Mouse (Mus musculus): ENCODE results near the gene Gpx2. TPM values are rescaled to one million over a fixed set of nuclear protein-coding genes. Genes with fewer than 3 reads are reported as not detected.

Gpx2 gene
- total and polyA plus RNA-seq, 3 experiments, result 5.0 TPM; not detected in 2

DNA sequence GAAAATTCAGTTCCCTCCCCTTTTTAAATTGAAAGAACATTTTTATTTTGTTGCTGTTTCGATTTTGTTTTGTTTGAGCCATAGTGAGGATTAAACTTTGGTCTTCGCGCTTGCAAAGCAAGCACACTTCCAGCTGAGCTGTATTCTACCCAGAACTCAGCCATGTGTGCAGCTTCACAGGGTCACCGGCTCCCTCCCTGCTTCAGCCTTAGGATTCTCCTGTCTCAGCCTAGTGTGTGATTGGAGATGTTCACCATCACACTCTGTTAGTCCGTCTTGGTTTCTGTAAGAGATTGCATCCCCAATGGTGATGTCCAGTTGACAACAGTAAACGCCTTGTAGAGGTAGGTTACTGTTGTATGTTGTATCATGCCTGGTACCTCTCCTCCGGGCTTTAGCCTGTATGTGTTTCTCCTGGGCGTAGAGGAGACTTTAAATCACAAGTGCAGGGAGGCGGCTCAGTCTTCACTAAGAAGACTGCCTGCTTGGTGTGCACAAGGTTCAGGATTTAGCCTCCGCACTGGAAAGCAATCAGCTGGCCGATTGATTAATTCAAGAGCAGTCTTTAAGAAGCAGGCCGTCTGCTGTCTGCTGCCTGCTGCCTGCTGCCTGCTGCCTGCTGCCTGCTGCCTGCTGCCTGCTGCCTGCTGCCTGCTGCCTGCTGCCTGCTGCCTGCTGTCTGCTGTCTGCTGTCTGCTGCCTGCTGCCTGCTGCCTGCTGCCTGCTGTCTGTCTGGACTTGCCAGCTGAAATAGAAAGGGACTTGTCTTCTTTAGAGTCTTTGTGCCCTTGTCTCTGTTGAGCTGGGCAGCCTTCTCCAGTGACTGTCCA lies 14.5 kb downstream of the Gpx2 start:
- H3K9ac ChIP-seq (ENCODE audit: low read depth, low read length), result no peak overlapping the region
- no peak for TF ChIP-seq CTCF (IDR thresholded peaks at IDR 0.05)
- TF ChIP-seq POLR2A (IDR thresholded peaks at IDR 0.05; ENCODE audit: insufficient read depth, low read depth, low read length), result no peak
- TF ChIP-seq EP300 (IDR thresholded peaks at IDR 0.05; ENCODE audit: insufficient read depth, low read depth, low read length), result no peak
- H3K27me3 ChIP-seq (ENCODE audit: control insufficient read depth, insufficient read depth, low read length), result no peaks in the 10 kb centered on the region
- 89% methylated on average over 12 of the region's 12 CpGs for WGBS
- no peaks in the 10 kb centered on the region for H3K79me2 ChIP-seq (replicated peaks; ENCODE audit: control insufficient read depth, insufficient read depth, low read length)
- H3K4me1 ChIP-seq (ENCODE audit: control insufficient read depth, insufficient read depth, low read length), result peaks cover 3% of the 10 kb centered on the region; the same call in 1 of the 2 replicates
- no peak overlapping the region for H3K4me3 ChIP-seq
- DNase-seq, result no peak
- peaks cover 2% of the 10 kb centered on the region; the same call in 1 of the 2 replicates for H3K36me3 ChIP-seq (ENCODE audit: control insufficient read depth, insufficient read depth, low read length)
- intact Hi-C loops (cut with DNase I), result no loop called here
- no peak overlapping the region for H3K27ac ChIP-seq

DNA sequence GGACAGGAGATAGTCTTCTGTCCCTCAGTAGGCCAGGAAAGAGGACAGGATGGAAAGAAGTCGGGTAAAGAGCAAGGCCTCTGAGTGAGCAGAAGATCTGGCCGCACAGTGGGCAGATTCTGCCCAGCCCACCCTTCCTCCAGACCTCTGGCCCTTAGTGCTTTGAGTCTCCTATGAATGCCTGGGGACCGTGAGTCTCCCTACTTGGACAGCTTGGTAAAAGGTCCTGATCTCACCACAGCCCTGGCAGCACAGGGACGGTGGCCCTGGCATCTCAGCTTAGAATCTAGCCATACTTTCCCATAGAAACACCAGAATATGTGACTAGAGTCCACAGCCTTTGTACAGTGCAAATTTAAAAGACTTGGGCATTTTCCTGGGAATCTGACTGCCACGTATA lies 15.4 kb downstream of the Gpx2 start:
- 88% methylated on average over 5 of the region's 5 CpGs for WGBS
- peaks cover 3% of the 10 kb centered on the region; the same call in 1 of the 2 replicates for H3K4me1 ChIP-seq (ENCODE audit: control insufficient read depth, insufficient read depth, low read length)
- intact Hi-C loops (cut with DNase I), result no loop called here

DNA sequence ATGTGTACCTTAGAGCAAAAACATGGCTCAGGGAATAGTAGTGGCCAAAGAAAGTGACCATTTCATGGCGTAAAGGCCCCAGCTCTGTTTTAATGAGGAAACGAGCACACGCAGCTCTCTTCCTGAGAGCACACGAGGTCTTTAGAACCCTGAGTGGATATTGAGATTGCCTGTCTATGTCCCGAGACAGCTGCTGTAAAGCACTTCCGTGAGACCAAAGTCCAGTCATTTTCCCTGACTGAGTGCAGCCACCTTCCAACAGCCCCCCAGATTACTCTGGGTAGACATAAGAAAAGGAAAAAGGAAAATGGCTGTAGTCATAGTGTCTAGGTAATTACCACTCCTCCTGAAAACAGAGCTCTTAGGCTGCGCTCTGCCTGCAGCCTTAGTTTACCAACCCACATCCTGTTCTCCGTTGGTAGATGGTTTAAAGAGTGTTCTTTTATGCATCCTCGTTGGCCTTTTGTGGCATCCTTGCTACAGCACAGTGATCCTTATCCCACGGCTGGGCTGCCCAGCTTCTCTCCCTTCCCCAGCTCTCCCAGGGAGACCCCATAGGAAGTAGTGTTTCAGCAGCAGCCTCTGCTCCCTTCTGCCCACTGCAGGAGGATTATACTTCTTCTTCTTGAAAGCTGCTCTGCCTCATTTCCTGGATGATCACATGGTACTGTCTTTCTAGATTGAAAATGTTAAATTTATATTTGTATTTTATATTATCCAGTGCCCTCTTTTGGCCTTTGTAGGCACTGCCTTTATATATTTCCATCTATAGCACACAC lies 16.9 kb downstream of the Gpx2 start:
- Histone ChIP-seq H3K4me1 (ENCODE audit: control insufficient read depth, insufficient read depth, low read length) (no peaks in the 10 kb centered on the region; the same call in 1 of the 2 replicates), H3K27me3 (ENCODE audit: control insufficient read depth, insufficient read depth, low read length) (no peaks in the 10 kb centered on the region), H3K9ac (ENCODE audit: low read depth, low read length) (no peak overlapping the region), H3K36me3 (ENCODE audit: control insufficient read depth, insufficient read depth, low read length) (peaks cover 6% of the 10 kb centered on the region), H3K79me2 (replicated peaks; ENCODE audit: control insufficient read depth, insufficient read depth, low read length) (no peaks in the 10 kb centered on the region), H3K4me3 (no peak overlapping the region), H3K27ac (no peak overlapping the region)
- intact Hi-C loops (cut with DNase I), result no loop called here
- no peak for DNase-seq
- 84% methylated on average over 10 of the region's 10 CpGs for WGBS
- no peak for TF ChIP-seq CTCF (IDR thresholded peaks at IDR 0.05)
- TF ChIP-seq EP300 (IDR thresholded peaks at IDR 0.05; ENCODE audit: insufficient read depth, low read depth, low read length), result no peak
- no peak for TF ChIP-seq POLR2A (IDR thresholded peaks at IDR 0.05; ENCODE audit: insufficient read depth, low read depth, low read length)

More for the DNA sequence above, 15.4 kb downstream of the Gpx2 start:
- no peaks in the 10 kb centered on the region for H3K79me2 ChIP-seq (replicated peaks; ENCODE audit: control insufficient read depth, insufficient read depth, low read length)
- H3K4me3 ChIP-seq, result no peak overlapping the region
- no peaks in the 10 kb centered on the region for H3K27me3 ChIP-seq (ENCODE audit: control insufficient read depth, insufficient read depth, low read length)
- H3K36me3 ChIP-seq (ENCODE audit: control insufficient read depth, insufficient read depth, low read length), result peaks cover 2% of the 10 kb centered on the region
- no peak overlapping the region for H3K9ac ChIP-seq (ENCODE audit: low read depth, low read length)
- no peak for DNase-seq
- TF ChIP-seq EP300 (IDR thresholded peaks at IDR 0.05; ENCODE audit: insufficient read depth, low read depth, low read length), result no peak
- TF ChIP-seq CTCF (IDR thresholded peaks at IDR 0.05), result no peak
- no peak overlapping the region for H3K27ac ChIP-seq

DNA sequence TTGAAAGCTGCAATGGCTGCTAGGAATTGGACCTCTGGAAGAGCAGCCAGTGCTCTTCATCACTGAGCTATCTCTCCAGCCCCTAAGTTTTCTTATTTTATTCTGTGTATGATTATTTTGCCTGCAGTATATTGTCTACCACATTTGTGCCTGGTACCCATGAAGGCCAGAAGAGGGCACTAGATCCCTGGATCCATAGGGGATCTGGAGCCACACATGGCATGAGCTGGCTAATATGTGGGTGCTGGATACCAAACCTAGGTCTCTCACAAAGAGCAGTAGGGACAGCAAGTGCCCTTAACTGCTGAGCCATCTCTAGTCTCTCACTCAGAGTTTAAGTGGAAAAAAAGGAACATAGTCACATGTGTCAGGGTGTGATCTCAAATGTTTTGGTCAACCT lies 17.5 kb downstream of the Gpx2 start:
- Histone ChIP-seq H3K4me1 (ENCODE audit: control insufficient read depth, insufficient read depth, low read length) (no peaks in the 10 kb centered on the region; the same call in 1 of the 2 replicates), H3K79me2 (replicated peaks; ENCODE audit: control insufficient read depth, insufficient read depth, low read length) (no peaks in the 10 kb centered on the region; the same call in 1 of the 2 replicates), H3K36me3 (ENCODE audit: control insufficient read depth, insufficient read depth, low read length) (peaks cover 4% of the 10 kb centered on the region), H3K4me3 (no peak overlapping the region), H3K27me3 (ENCODE audit: control insufficient read depth, insufficient read depth, low read length) (no peaks in the 10 kb centered on the region), H3K9ac (ENCODE audit: low read depth, low read length) (no peak overlapping the region), H3K27ac (no peak overlapping the region)
- intact Hi-C loops (cut with DNase I), result no loop called here
- DNase-seq, result no peak
- peak; percentile 35 for TF ChIP-seq CTCF (IDR thresholded peaks at IDR 0.05)
- no peak for TF ChIP-seq EP300 (IDR thresholded peaks at IDR 0.05; ENCODE audit: insufficient read depth, low read depth, low read length)

DNA sequence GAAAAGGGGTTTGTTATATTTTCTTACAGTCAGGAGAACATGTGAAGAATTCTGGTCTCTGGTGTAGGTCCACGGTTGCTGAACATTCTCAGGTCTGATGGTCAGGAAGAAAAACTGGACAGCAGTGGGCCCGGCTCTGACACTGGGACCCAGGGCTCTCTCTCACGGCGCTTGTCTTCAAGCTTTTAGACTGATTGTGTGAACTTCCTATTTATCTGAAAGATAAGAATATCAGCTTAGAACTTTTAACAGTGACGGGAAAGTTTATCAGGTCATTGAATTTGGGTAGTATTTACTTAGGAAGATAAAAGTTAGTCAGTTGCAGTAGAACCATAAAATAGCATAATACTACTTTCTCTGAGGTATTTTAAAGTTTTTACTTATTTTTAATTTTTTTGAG lies 18.5 kb downstream of the Gpx2 start:
- H3K4me1 ChIP-seq (ENCODE audit: control insufficient read depth, insufficient read depth, low read length), result no peaks in the 10 kb centered on the region; the same call in 1 of the 2 replicates
- DNase-seq, result no peak
- no peaks in the 10 kb centered on the region for H3K27me3 ChIP-seq (ENCODE audit: control insufficient read depth, insufficient read depth, low read length)
- H3K79me2 ChIP-seq (replicated peaks; ENCODE audit: control insufficient read depth, insufficient read depth, low read length), result no peaks in the 10 kb centered on the region; the same call in 1 of the 2 replicates
- H3K4me3 ChIP-seq, result no peak overlapping the region
- intact Hi-C loops (cut with DNase I), result no loop called here
- H3K36me3 ChIP-seq (ENCODE audit: control insufficient read depth, insufficient read depth, low read length), result peaks cover 4% of the 10 kb centered on the region
- TF ChIP-seq POLR2A (IDR thresholded peaks at IDR 0.05; ENCODE audit: insufficient read depth, low read depth, low read length) (no peak), EP300 (IDR thresholded peaks at IDR 0.05; ENCODE audit: insufficient read depth, low read depth, low read length) (no peak), CTCF (IDR thresholded peaks at IDR 0.05) (no peak)
- no peak overlapping the region for H3K27ac ChIP-seq
- WGBS, result 65% methylated on average over 5 of the region's 5 CpGs
- H3K9ac ChIP-seq (ENCODE audit: low read depth, low read length), result no peak overlapping the region

DNA sequence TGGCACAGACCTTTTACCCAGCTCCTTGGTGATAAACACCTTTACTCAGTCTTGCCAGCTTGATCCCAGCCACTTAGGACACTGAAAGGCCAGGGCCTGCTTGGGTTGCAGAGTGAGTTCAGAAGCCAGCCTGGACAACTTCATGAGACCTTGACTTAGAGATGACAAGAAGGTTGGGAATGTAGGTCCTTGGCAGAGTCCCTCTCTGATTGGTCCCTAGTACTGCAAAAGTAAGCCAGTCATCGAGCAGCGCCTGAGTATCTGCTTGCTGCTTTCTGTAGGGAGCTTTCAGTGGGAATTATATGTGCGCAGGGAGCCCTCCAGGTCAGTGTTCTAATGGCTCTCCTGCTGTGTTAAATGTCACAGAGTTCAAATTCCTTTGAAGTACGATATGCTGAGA lies 20.2 kb downstream of the Gpx2 start:
- H3K27ac ChIP-seq, result no peak overlapping the region
- H3K79me2 ChIP-seq (replicated peaks; ENCODE audit: control insufficient read depth, insufficient read depth, low read length), result no peaks in the 10 kb centered on the region; the same call in 1 of the 2 replicates
- no peak overlapping the region for H3K4me3 ChIP-seq
- no peaks in the 10 kb centered on the region for H3K27me3 ChIP-seq (ENCODE audit: control insufficient read depth, insufficient read depth, low read length)
- DNase-seq, result no peak
- TF ChIP-seq POLR2A (IDR thresholded peaks at IDR 0.05; ENCODE audit: insufficient read depth, low read depth, low read length) (no peak), EP300 (IDR thresholded peaks at IDR 0.05; ENCODE audit: insufficient read depth, low read depth, low read length) (no peak), CTCF (IDR thresholded peaks at IDR 0.05) (no peak)
- no peaks in the 10 kb centered on the region; the same call in 1 of the 2 replicates for H3K4me1 ChIP-seq (ENCODE audit: control insufficient read depth, insufficient read depth, low read length)
- H3K36me3 ChIP-seq (ENCODE audit: control insufficient read depth, insufficient read depth, low read length), result peaks cover 4% of the 10 kb centered on the region
- WGBS, result 62% methylated on average over 4 of the region's 4 CpGs
- intact Hi-C loops (cut with DNase I), result no loop called here
- no peak overlapping the region for H3K9ac ChIP-seq (ENCODE audit: low read depth, low read length)

Measured in heart, adult 2 months (tissue).